Mouse (Mus musculus): ENCODE results near the gene Zfp273. TPM values are rescaled to one million over a fixed set of nuclear protein-coding genes. Genes with fewer than 3 reads are reported as not detected.
"Not testable (repeated sequence)": the region's sequence is repeated elsewhere in the genome, so short reads cannot be mapped to it uniquely, and the experiment has no call there.

Gene Zfp273
- total and polyA plus RNA-seq, 2 experiments from 2014 or later: 8.7 to 14.5 TPM

GRCm38 (mm10) chr13:67867899-67868298 is 54.4 kb downstream of the Zfp273 start:
- Histone ChIP-seq H3K4me2 (ENCODE audit: low read depth) (no peak overlapping the region), H3K4me1 (ENCODE audit: insufficient read depth) (no peaks in the 10 kb centered on the region), H3K9ac (no peak overlapping the region), H3K4me3 (ENCODE audit: low read depth, low read length) (no peak overlapping the region), H3K27me3 (ENCODE audit: insufficient read depth, low read length) (no peaks in the 10 kb centered on the region), H3K36me3 (ENCODE audit: insufficient read depth) (no peaks in the 10 kb centered on the region), H3K9me3 (ENCODE audit: low read length) (no peaks in the 10 kb centered on the region), H3K27ac (ENCODE audit: low read depth, low read length) (no peak overlapping the region)
- ATAC-seq: no peak
- peak; percentile 42 for TF ChIP-seq CTCF (IDR thresholded peaks at IDR 0.05; ENCODE audit: low read depth)
- WGBS: 35% methylated on average over 3 of the region's 3 CpGs
- DNase-seq: no peak

GRCm38 (mm10) chr13:67876049-67876698 is 62.6 kb downstream of the Zfp273 start:
- not testable (repeated sequence) for H3K4me1 ChIP-seq (ENCODE audit: insufficient read depth); H3K9me3 ChIP-seq (ENCODE audit: low read length); H3K27ac ChIP-seq (ENCODE audit: low read depth, low read length); H3K27me3 ChIP-seq (ENCODE audit: insufficient read depth, low read length); H3K9ac ChIP-seq; H3K36me3 ChIP-seq (ENCODE audit: insufficient read depth); H3K4me3 ChIP-seq (ENCODE audit: low read depth, low read length)
- 31% methylated on average over 6 of the region's 12 CpGs for WGBS
- peak overlapping the region; percentile 25; the same call in 1 of the 2 replicates for H3K4me2 ChIP-seq (ENCODE audit: low read depth)
- peak; percentile 12 for DNase-seq
- ATAC-seq: peak; percentile 68

Other genes with a start within 250 kb of the Zfp273 start
- gene Zfp729b, start 204.0 kb upstream of the Zfp273 start, total RNA-seq (2014; rRNA removed): 17.9 and 18.9 TPM in 2 replicates
- gene Zfp729b, start 204.0 kb upstream of the Zfp273 start, polyA plus RNA-seq (2015; fragmentation: Nextera tagmentation; extraction: Ambion mirVana): 4.2 and 4.3 TPM in 2 replicates
- gene Gm49345, start 176.0 kb upstream of the Zfp273 start, total RNA-seq (2014; rRNA removed): not detected in 2 replicates
- 1.7 and 2.2 TPM in 2 replicates for gene Gm49345, start 176.0 kb upstream of the Zfp273 start, polyA plus RNA-seq (2015; fragmentation: Nextera tagmentation; extraction: Ambion mirVana)
- gene Zfp729a, start 175.9 kb upstream of the Zfp273 start, total RNA-seq (2014; rRNA removed): 7.8 and 9.1 TPM in 2 replicates
- gene Zfp729a, start 175.9 kb upstream of the Zfp273 start, polyA plus RNA-seq (2015; fragmentation: Nextera tagmentation; extraction: Ambion mirVana): 2.6 and 3.1 TPM in 2 replicates
- gene Zfp738, start 126.7 kb upstream of the Zfp273 start, total RNA-seq (2014; rRNA removed): 18.6 and 20.5 TPM in 2 replicates
- 5.9 and 7.5 TPM in 2 replicates for gene Zfp738, start 126.7 kb upstream of the Zfp273 start, polyA plus RNA-seq (2015; fragmentation: Nextera tagmentation; extraction: Ambion mirVana)
- gene Zfp65, start 84.6 kb upstream of the Zfp273 start, total RNA-seq (2014; rRNA removed): 23.5 and 24.1 TPM in 2 replicates
- gene Zfp65, start 84.6 kb upstream of the Zfp273 start, polyA plus RNA-seq (2015; fragmentation: Nextera tagmentation; extraction: Ambion mirVana): 3.0 and 5.6 TPM in 2 replicates
- gene Zfp85, start 58.5 kb upstream of the Zfp273 start, total RNA-seq (2014; rRNA removed): 11.5 and 12.1 TPM in 2 replicates
- gene Zfp85, start 58.5 kb upstream of the Zfp273 start, polyA plus RNA-seq (2015; fragmentation: Nextera tagmentation; extraction: Ambion mirVana): 3.8 and 4.1 TPM in 2 replicates
- gene Zfp493, start 34.0 kb upstream of the Zfp273 start, total RNA-seq (2014; rRNA removed): 4.8 and 7.6 TPM in 2 replicates
- gene Zfp493, start 34.0 kb upstream of the Zfp273 start, polyA plus RNA-seq (2015; fragmentation: Nextera tagmentation; extraction: Ambion mirVana): 1.1 and 1.3 TPM in 2 replicates
- 3.4 and 4.3 TPM in 2 replicates for gene Gm10037, start 17.4 kb downstream of the Zfp273 start, total RNA-seq (2014; rRNA removed)
- gene Gm10037, start 17.4 kb downstream of the Zfp273 start, polyA plus RNA-seq (2015; fragmentation: Nextera tagmentation; extraction: Ambion mirVana): 4.4 and 5.8 TPM in 2 replicates
- not detected in 2 replicates for gene BC048507, start 49.6 kb downstream of the Zfp273 start, total RNA-seq (2014; rRNA removed)
- gene BC048507, start 49.6 kb downstream of the Zfp273 start, polyA plus RNA-seq (2015; fragmentation: Nextera tagmentation; extraction: Ambion mirVana): not detected in 2 replicates